Mouse (Mus musculus) hindbrain, embryonic 11.5 days (tissue): Measurements from ENCODE around the gene Sgsh. TPM values are rescaled to one million over a fixed set of nuclear protein-coding genes. Genes with fewer than 3 reads are reported as not detected.

ENCODE experiments used
- ATAC-seq: fragments of 200-750 bp; cut with Nextera tagmentation; 2 replicates; pipeline ENCODE4 v1.8.0; 2017; ENCODE audit warnings: mild to moderate bottlenecking, moderate TSS enrichment, moderate library complexity; ENCODE audit not compliant: low FRiP score
- DNase-seq: peaks from one replicate; pipeline ENCODE4 v3.0.0-alpha.2; 2015; ENCODE audit warnings: low spot score
- H3K27ac ChIP-seq: fragments of 300-500 bp; sonication (generic); 2 replicates; pipeline ENCODE4 v1.5.1; 2014; ENCODE audit warnings: mild to moderate bottlenecking, low read depth, low read length
- H3K27me3 ChIP-seq: fragments of 300-500 bp; sonication (generic); 2 replicates; pipeline ENCODE4 v1.6.1; 2014; ENCODE audit warnings: mild to moderate bottlenecking, low read length, moderate library complexity, mixed read lengths; ENCODE audit not compliant: control insufficient read depth, insufficient read depth
- H3K36me3 ChIP-seq: fragments of 300-500 bp; sonication (generic); 2 replicates; pipeline ENCODE4 v1.6.1; 2014; ENCODE audit warnings: mild to moderate bottlenecking, low read length, moderate library complexity, mixed read lengths; ENCODE audit not compliant: control insufficient read depth, insufficient read depth
- H3K4me1 ChIP-seq: fragments of 300-500 bp; sonication (generic); replicated peaks from 2 replicates; pipeline ENCODE4 v1.6.1; 2014; ENCODE audit warnings: low read length, mixed read lengths; ENCODE audit not compliant: control insufficient read depth, insufficient read depth
- H3K4me2 ChIP-seq: fragments of 300-500 bp; sonication (generic); replicated peaks from 2 replicates; pipeline ENCODE4 v1.6.1; 2014; ENCODE audit warnings: mild to moderate bottlenecking, low read depth, low read length
- H3K4me3 ChIP-seq: fragments of 300-500 bp; sonication (generic); 2 replicates; pipeline ENCODE4 v1.5.1; 2014; ENCODE audit warnings: low read depth, low read length
- H3K9ac ChIP-seq: fragments of 300-500 bp; sonication (generic); 2 replicates; pipeline ENCODE4 v1.6.1; 2014; ENCODE audit warnings: low read depth, low read length
- H3K9me3 ChIP-seq: fragments of 300-500 bp; sonication (generic); 2 replicates; pipeline ENCODE4 v1.6.1; 2016; ENCODE audit warnings: low read length; ENCODE audit not compliant: control insufficient read depth
- WGBS: fragments of 180-500 bp; shearing (Covaris S2); extraction: QIAGEN DNeasy Blood & Tissue Kit; methylation state at CpG from one replicate; pipeline ENCODE4 v1.1.7; 2014; 5-methylcytosine and 5-hydroxymethylcytosine counted together
- polyA plus RNA-seq: library from polyadenylated mRNA; unstranded; fragments of >200 nt; fragmentation: Nextera tagmentation; extraction: Ambion mirVana; gene quantifications from 2 replicates; pipeline ENCODE4 v1.2.1, GENCODE M21; 2014

Sgsh gene
- polyA plus RNA-seq, 1 experiment from 2014 or later = 4.4 TPM

DNA sequence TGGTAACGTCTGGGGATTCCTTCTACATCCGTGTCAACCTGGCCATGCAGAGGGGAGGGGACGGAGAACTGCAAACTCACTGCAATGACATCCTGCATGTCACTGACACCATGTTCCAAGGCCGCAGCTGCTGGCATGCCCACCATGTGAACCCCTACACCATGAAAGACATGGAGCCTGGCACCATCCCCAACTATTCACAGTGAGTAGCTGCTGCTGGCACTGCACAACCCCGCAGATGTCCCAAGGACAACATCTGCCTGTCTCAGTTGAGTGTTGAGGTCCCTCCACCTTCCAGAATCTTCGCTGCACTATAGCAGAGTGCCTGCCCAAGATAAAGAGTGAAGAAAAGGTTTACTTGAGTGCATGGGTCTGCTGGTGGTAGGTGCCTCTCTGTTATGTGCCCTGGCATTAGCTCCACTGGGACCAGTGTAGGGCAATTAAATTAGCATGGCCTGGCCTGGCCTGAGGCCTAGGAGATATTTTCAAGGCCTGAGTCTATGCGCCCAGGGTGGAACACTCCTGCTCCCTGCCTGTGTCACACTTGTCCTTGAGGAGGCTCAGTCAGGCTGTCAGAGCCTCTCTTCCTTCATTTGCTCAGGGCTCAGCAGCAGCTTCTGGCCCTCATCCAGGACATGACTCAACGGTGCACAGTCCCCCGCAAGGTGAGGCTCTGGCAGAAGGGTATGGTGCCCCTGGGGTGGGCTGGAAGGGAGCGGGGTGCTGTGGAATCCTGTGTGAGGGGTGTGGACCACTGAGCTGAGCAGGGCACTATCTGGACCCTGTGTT is 16.9 kb downstream of the Sgsh start:
- ATAC-seq = no peak
- Histone ChIP-seq H3K4me2 (no peak overlapping the region), H3K27me3 (no peaks in the 10 kb centered on the region), H3K9ac (no peak overlapping the region), H3K27ac (no peak overlapping the region), H3K36me3 (no peaks in the 10 kb centered on the region), H3K4me3 (no peak overlapping the region), H3K9me3 (no peaks in the 10 kb centered on the region), H3K4me1 (no peaks in the 10 kb centered on the region)
- DNase-seq = no peak
- WGBS = 93% methylated on average over 10 of the region's 10 CpGs

DNA sequence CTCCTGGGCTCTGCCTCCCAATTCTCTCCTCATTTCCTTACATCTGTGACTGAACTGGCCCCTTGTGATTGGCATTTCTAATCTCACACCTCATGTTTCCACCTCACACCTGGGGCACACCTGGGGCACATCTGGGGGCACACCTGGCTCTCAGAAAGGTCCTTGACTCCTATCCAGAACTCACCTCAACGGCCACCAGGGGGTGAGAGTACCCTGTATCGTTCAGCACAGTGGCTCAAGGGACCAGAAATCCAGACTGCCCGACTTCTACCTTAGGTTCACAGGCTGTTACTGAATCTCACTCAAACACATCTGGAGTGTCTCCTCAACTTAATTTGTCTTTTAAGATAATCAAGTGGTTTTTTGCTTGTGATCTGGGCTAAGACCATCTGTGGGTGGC is 23.4 kb downstream of the Sgsh start:
- Histone ChIP-seq H3K36me3 (no peaks in the 10 kb centered on the region), H3K4me3 (no peak overlapping the region), H3K4me2 (no peak overlapping the region), H3K9ac (no peak overlapping the region), H3K27ac (no peak overlapping the region), H3K4me1 (no peaks in the 10 kb centered on the region), H3K9me3 (no peaks in the 10 kb centered on the region), H3K27me3 (no peaks in the 10 kb centered on the region)
- 48% methylated on average over 3 of the region's 3 CpGs for WGBS
- DNase-seq = no peak
- no peak for ATAC-seq

GRCm38 (mm10) chr11:119330592-119330991 is 24.7 kb downstream of the Sgsh start:
- H3K4me1 ChIP-seq = no peaks in the 10 kb centered on the region
- H3K4me3 ChIP-seq = no peak overlapping the region
- DNase-seq (no peak), ATAC-seq (no peak)
- H3K36me3 ChIP-seq = no peaks in the 10 kb centered on the region
- H3K9me3 ChIP-seq = no peaks in the 10 kb centered on the region
- H3K27me3 ChIP-seq = no peaks in the 10 kb centered on the region
- no peak overlapping the region for H3K4me2 ChIP-seq
- H3K9ac ChIP-seq = no peak overlapping the region
- 70% methylated on average over 4 of the region's 4 CpGs for WGBS
- no peak overlapping the region for H3K27ac ChIP-seq

- H3K27ac ChIP-seq = no peak overlapping the region
- H3K36me3 ChIP-seq = no peaks in the 10 kb centered on the region
- no peak overlapping the region for H3K4me2 ChIP-seq
- H3K9me3 ChIP-seq = peaks cover 3% of the 10 kb centered on the region; the same call in 1 of the 2 replicates
- WGBS = 78% methylated on average over 1 of the region's 1 CpGs
- no peaks in the 10 kb centered on the region for H3K4me1 ChIP-seq
- DNase-seq = no peak
- no peaks in the 10 kb centered on the region for H3K27me3 ChIP-seq
- ATAC-seq = no peak
- H3K4me3 ChIP-seq = no peak overlapping the region
- H3K9ac ChIP-seq = no peak overlapping the region
These were observed 30.3 kb downstream of the Sgsh start for GRCm38 (mm10) chr11:119325068-119325467.

DNA sequence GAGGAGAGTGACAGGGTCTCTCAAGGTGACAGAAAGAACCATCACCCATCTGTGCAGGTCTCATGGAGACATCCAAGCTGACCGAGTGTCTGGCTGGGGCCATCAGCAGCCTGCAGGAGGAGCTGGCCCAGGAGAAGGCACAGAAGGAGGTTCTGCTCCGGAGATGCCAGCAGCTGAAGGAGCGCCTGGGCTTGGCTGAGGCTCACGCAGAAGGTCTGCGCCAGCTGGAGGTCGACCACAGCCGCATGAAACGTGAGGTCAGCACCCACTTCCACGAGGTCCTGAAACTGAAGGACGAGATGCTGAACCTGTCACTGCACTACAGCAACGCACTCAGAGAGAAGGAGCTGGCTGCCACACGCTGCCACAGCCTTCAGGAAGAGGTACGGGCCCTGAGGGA is 32.8 kb downstream of the Sgsh start:
- no peaks in the 10 kb centered on the region for H3K36me3 ChIP-seq
- no peak overlapping the region for H3K27ac ChIP-seq
- 80% methylated on average over 13 of the region's 13 CpGs for WGBS
- H3K4me2 ChIP-seq = no peak overlapping the region
- H3K9ac ChIP-seq = no peak overlapping the region
- no peak for DNase-seq
- H3K4me1 ChIP-seq = no peaks in the 10 kb centered on the region
- peaks cover 3% of the 10 kb centered on the region; the same call in 1 of the 2 replicates for H3K9me3 ChIP-seq
- no peak overlapping the region for H3K4me3 ChIP-seq
- H3K27me3 ChIP-seq = 0 out of 2 replicates have a peak, but pooled peaks cover 2% of the 10 kb centered on the region
- no peak for ATAC-seq

DNA sequence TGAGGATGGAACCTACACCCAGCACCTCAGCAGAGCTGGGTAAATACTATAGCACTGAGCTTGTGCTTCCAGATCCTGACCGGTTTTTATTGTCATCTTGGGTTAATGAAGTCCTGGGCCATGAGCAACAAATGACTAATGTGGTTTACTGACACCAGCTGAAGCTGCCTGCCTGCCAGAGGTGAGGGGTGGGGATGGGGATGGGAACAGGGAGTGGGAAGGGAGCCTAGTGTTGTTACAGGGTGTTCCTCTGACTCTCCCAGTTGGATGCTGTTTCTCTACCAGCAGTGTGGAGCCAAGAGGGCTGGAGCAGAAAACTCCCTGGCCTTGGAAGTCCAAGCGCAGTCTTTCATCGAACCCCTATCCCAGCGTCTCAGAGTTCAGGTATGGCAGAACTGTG is 38.6 kb downstream of the Sgsh start:
- ATAC-seq = no peak
- H3K4me1 ChIP-seq = no peaks in the 10 kb centered on the region
- H3K4me2 ChIP-seq = no peak overlapping the region
- 0 out of 2 replicates have a peak, but pooled peaks cover 2% of the 10 kb centered on the region for H3K27me3 ChIP-seq
- DNase-seq = no peak
- WGBS = 84% methylated on average over 4 of the region's 4 CpGs
- no peak overlapping the region for H3K27ac ChIP-seq
- H3K36me3 ChIP-seq = no peaks in the 10 kb centered on the region
- no peaks in the 10 kb centered on the region for H3K9me3 ChIP-seq
- H3K9ac ChIP-seq = no peak overlapping the region
- H3K4me3 ChIP-seq = no peak overlapping the region

- Histone ChIP-seq H3K36me3 (no peaks in the 10 kb centered on the region), H3K4me2 (no peak overlapping the region), H3K9me3 (no peaks in the 10 kb centered on the region), H3K4me1 (no peaks in the 10 kb centered on the region), H3K9ac (no peak overlapping the region), H3K27me3 (0 out of 2 replicates have a peak, but pooled peaks cover 2% of the 10 kb centered on the region), H3K4me3 (no peak overlapping the region), H3K27ac (no peak overlapping the region)
- 78% methylated on average over 17 of the region's 17 CpGs for WGBS
- ATAC-seq (no peak), DNase-seq (no peak)
These were observed 40.9 kb downstream of the Sgsh start for GRCm38 (mm10) chr11:119314252-119314936.

DNA sequence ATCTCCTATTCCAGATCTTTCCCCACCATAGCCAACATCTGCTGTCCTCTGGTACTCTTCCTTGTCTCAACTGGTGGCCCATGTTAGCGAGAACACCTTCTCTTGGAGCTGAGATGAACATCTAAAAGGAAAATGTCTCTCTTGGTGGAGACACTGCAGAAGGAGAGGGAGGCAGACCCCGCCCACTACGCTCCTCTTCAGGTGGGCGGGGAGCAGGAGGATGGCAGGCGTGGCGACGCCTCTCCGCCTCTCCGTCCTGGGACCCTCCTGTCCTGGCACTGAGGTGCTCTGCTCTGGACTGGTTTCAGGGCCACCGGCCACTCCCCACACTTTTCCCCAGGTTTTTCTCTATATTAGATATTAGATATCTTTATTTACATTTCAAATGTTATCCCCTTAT is 44.7 kb downstream of the Sgsh start:
- no peak overlapping the region for H3K4me3 ChIP-seq
- WGBS = 13% methylated on average over 10 of the region's 10 CpGs
- no peaks in the 10 kb centered on the region for H3K27me3 ChIP-seq
- ATAC-seq = no peak
- H3K9ac ChIP-seq = no peak overlapping the region
- no peaks in the 10 kb centered on the region for H3K36me3 ChIP-seq
- no peaks in the 10 kb centered on the region for H3K4me1 ChIP-seq
- no peaks in the 10 kb centered on the region for H3K9me3 ChIP-seq
- no peak for DNase-seq
- H3K27ac ChIP-seq = no peak overlapping the region
- no peak overlapping the region for H3K4me2 ChIP-seq

GRCm38 (mm10) chr11:119307916-119308315 is 47.4 kb downstream of the Sgsh start:
- H3K27me3 ChIP-seq = peaks cover 3% of the 10 kb centered on the region; the same call in 1 of the 2 replicates
- no peaks in the 10 kb centered on the region for H3K9me3 ChIP-seq
- H3K27ac ChIP-seq = no peak overlapping the region
- no peaks in the 10 kb centered on the region for H3K36me3 ChIP-seq
- H3K4me3 ChIP-seq = no peak overlapping the region
- no peak for ATAC-seq
- peak; percentile 21 for DNase-seq
- no peak overlapping the region for H3K4me2 ChIP-seq
- 36% methylated on average over 11 of the region's 11 CpGs for WGBS
- H3K4me1 ChIP-seq = no peaks in the 10 kb centered on the region
- no peak overlapping the region for H3K9ac ChIP-seq
